Mouse (Mus musculus) CH12.LX (cell line): Measurements from ENCODE around the gene Nfix.

Experiments
- CTCF ChIP-seq, 2 experiments: IDR thresholded peaks in 1 of 2; conservative IDR thresholded peaks in 1 of 2; 2 replicates each; pipeline ENCODE4 v1.5.1; 2011 to 2012; ENCODE audit warnings: low read depth in 2 of 2, low read length in 2 of 2, improper control_type of control experiment in 1 of 2, inconsistent platforms in 1 of 2, mild to moderate bottlenecking in 1 of 2, moderate library complexity in 1 of 2
- MEF2A ChIP-seq: IDR thresholded peaks from 2 replicates; pipeline ENCODE4 v1.6.1; 2014; ENCODE audit warnings: low read depth, mild to moderate bottlenecking, inconsistent platforms, low read length, improper control_type of control experiment, borderline replicate concordance
- PAX5 ChIP-seq: IDR thresholded peaks from 2 replicates; pipeline ENCODE4 v1.6.1; 2012; ENCODE audit warnings: low read length, inconsistent platforms, mixed read lengths
- POLR2A ChIP-seq: IDR thresholded peaks from 2 replicates; pipeline ENCODE4 v1.6.1; 2011; ENCODE audit warnings: low read depth, mild to moderate bottlenecking, improper control_type of control experiment, low read length

- TF ChIP-seq POLR2A (no peak), CTCF (conservative IDR thresholded peaks at IDR 0.05 in 1 of 2, IDR thresholded peaks at IDR 0.05 in 1 of 2; ENCODE audit: low read depth in 2 of 2, low read length in 2 of 2) (no peak), MEF2A (no peak), PAX5 (no peak)
These were observed 122.8 kb downstream of the Nfix start for GRCm38 (mm10) chr8:84677305-84677704.
